Mouse (Mus musculus) c-Kit-positive CD71-positive TER-119-negative erythroid progenitor cells, embryonic 14.5 days (primary cell): ENCODE data around the gene Olfr1396.

Source experiments
- DNase-seq: peaks from one replicate; pipeline ENCODE4 v3.0.0-alpha.2; 2013; ENCODE audit warnings: low read depth

Gene Olfr1396

DNA sequence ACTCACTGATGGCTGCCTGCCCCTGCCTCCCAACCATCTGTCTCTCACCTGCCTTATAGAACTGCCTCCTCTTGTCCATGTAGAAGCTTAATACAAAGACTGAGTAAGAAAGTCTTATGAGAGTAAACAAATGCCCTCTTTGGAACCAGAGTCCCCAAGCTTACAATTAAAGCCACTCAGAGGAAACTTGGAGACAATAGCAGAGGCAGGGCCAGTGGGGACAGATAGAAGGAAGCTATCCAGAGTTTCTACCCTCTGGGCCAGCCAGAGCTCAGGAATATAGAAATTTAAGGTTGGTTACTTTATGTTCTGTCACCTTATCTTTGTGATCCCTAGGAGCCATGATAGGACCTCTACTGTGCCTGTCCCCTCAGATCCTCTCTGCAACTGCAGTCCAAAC, at the start of gene Olfr1396:
TSS of gene Olfr1396 (minus strand) at position 101 of the 400 bp plus-strand sequence.
- DNase-seq = no peak

DNA sequence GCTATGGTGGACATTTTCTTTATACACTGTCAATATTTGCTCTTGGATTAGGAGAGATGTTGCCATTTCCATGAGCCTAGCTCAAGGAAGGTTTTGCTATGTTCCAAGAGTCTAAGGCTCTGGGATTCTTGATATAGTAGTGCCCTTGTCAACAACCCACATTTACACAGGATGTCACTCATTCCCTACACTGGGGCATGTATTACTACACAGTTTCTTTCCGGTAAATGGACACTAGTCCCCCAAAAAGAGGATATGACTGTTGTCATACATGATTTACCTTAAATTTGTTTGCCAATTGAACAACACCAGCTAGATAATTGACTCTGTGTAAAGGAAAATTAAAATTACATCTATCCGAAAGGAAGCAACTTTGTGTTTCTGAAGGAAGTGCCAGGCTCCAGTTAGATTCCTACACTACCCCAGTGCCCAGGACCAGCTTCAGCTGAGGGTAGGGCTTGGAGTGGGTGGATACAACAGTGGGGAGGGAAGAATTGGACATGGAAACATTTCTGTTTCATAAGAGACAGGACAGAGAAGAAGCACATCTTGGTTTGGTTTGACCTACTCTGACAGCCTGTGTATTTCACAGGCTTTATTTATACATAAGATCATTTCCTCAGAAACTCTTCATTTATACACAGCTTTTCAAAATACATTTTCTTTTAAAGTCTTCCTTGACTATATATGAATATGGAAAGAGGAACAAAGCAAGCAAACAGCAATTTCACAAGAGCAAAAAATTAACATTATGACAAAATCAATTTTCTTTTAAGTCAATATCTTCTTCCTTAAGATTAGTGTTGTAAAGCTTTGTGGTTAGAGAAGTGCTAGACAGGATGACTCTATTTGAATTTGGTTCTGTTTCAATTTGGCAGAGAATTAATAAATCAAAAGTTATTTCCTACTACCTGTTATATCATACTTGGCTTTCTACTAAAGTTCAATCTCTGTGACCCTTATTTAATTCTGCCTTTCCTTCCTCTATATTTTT, 42.4 kb upstream of the Olfr1396 start:
- no peak for DNase-seq

DNA sequence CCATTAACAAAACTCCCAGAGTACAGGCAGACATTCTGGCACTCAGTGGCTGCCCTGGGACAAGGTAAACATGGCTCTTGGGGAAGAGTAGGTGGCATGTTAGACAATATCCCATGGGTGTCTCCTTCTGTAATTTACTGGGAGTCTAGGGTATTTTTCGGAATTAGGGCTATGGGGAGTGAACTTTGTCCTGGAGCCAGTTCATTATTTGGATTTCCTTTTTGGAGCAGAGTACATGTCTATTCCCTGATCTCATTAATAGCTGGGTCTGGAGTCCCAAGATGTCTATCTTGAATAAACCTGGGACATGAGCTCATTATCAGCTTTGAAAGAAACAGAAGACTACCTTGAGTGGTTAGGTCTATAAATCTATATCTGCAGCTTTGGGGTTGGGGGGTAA, 39.4 kb upstream of the Olfr1396 start, which contains the start of gene Olfr1394:
TSS of gene Olfr1394 (plus strand) at position 301 of the 400 bp plus-strand sequence.
- DNase-seq = no peak

DNA sequence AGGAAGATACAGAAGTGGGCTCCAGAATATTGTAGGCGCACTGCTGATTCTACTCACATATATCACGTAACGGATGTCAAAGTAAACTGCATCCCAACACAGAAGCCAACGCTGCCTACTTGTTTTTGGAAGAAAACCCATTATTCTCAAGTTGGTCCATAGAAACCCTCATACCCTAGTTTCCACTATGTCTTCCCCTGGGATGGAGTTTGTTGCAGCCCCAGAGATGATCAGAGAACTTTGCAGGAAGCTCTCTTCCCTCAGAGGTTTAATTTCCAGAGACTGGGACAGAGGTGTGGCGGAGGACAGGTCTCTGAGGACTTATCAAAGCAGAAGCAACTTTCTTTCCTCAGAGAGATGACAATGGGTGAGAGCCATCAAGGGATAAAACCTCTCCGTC, 27.3 kb upstream of the Olfr1396 start, which contains the start of gene Olfr1395:
TSS of gene Olfr1395 (plus strand) at position 301 of the 400 bp plus-strand sequence.
- no peak for DNase-seq

DNA sequence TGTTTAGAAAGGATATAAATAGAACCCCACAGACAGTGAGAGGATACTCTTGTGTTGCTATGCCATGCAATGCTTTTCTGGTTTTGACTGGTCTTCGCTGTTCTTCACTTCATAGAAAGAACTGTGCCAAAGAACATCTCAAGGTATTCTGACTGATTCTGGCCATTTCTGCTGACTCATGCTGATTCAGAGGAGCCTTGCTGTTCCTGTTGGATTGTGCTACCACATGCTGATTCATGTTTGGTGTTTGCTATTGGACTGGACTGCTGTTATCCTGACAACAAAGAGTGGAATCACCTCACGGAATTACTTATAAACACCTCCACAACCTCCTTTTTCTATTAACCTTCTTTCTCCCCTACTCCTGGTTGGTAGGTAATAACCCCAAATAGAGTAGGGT, 9.5 kb upstream of the Olfr1396 start:
- DNase-seq = no peak

DNA sequence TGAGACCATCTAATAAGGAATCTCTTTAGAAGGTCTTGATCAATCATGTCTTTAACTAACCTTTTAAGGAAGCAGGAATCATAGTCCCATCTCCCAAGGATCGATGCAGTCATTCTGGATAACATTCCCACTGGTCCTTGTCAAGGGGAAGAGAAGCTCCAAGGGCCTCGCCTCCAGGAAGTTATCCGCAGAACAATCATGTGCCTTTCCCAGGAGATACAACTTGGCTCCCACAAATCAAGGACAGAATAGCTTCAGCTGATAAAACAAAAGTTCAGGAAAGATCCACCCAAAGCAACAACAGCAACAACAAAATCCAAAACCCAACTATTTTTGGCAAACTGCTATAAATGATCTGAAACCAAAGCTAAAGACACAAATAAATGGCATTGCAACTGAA, 5.0 kb upstream of the Olfr1396 start:
- DNase-seq = no peak

DNA sequence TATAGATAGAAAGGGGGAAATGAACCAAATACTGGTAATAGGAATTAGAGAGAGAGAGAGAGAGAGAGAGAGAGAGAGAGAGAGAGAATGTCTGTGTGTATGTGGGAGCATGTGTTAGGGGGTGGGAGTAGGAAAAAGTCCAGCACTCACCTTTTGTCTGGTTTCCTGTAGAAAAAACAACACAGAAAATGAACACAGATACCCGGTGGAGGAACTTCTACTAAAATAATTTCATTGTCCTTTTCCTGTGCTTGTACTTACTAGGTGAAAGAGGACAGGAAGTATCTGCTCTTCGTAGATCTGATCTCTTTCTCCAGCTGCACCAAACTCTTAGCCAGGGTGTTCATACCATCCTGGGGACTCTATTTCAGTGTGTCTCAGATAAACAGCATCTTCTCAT, 516 bp downstream of the Olfr1396 start:
- no peak for DNase-seq

DNA sequence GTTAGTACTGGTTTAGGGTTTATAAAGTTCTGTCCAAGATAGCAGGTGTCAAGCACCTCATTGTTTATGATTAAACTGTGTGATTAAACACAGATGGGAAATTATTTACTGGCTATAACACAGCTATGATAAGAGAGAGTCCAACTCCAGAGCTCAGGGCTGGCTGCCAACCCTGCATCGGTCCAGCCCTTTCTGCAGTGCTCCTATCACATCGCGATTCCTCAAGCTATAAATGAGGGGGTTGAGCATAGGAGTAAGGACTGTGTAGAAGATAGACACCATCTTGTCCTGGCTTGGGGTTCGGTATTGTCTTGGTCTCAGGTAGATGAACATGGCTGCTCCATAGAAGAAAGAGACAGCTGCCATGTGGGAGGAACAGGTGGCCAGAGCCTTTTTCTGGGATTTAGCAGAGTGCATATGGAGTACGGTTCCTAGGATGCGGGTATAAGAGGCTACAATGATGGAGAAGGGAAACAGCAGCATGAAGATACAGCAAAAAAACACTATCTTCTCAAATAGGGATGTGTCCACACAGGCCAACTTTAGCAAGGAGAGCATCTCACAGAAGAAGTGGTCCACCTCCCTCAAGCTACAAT, 2.0 kb downstream of the Olfr1396 start:
- DNase-seq = no peak

DNA sequence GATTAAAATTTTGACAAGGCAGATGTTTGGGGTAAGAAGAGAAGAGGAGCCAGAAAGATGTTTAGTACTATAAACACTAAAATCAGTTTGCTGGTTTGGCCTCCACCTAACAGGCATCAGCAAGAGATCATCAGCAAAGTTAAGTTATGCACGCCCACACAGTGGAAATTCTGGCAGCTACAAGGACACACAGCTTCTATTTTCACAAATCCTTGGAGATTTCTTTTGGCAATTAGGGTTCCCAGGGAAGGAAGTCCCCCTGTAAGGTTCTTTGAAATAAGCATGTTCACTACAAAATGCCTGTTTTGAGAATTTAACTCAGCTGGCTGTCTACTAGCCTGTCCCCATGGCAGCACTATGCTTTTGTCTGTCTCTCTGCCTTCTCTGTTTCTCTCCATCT, 3.7 kb downstream of the Olfr1396 start:
- DNase-seq = no peak

DNA sequence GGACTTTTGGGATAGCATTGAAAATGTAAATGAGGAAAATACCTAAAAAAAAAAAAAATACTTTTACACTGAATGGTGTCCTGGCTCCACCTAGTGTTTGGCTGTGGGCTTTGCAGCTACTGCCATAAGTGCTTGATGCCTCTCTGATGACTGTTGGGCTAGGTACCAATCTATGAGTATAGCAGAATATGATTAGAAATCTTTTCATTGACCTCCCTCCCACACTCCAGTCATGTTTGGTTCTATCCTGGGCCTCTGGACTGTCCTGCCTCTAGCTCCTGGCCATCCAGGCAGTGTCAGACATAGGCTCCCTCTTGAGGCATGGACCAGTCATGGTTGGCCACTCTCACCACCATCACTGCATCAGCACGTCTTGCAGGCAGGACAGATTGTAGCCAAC, 5.8 kb downstream of the Olfr1396 start:
- no peak for DNase-seq

DNA sequence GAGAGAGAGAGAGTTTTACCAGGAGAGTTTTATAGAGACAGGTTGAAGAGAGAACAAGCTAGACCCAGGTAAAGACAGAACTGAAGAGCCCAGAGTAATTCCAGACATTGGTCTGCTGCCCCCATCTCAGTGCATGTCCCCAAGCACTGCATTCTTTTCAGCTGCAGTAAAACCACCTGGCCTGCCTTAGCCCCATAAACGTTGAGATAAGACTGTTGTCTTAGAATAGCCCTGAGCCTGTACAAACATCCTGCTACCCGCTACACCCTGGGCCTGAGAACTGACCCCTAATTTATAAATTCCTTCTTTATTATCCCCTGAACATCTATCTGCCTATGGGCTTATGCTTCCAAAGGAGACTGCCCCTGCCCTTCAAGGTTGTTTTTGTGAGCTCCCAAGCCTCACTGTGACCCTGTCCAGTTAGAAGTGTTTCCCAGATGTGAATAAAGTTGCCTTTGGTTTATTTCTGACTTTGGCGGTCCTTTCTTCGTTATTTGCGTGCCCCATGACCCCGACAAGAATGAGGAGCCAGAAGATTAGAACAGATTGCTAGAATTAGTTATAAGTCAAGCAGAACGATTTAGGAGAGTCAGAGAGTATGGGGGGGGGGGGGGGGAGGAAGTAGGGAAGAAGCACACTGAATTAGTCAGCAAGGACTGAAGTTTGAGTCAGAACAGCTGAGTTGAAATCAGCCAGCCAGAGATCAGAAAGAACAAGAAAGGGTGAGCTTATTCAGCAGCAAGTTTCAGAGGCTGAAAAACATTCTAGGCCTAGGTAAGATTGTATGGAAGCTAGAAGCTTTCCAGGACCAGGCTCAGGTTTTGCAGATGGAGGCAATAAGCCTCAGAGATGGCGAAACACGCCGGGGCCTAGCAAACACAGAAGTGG, 6.8 kb downstream of the Olfr1396 start:
- DNase-seq = no peak

DNA sequence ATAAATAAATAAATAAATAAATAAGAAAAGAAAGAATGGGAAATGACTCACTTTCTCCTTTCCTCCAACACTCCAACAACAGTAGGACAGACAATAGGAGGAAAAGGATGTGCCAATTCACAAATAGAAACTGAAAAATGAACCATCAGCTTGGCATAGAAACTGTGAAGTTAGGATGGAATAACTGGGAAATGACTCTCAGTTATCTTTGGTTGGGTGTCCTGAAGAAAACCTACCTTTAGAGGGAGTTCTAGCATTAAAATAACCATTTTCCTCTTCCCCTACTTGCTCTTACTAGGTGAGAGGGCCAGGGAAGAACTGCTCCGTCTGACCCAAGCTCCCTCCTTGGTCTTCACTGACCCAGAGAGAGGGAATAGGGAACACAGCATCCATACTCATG, 8.9 kb downstream of the Olfr1396 start:
- no peak for DNase-seq

DNA sequence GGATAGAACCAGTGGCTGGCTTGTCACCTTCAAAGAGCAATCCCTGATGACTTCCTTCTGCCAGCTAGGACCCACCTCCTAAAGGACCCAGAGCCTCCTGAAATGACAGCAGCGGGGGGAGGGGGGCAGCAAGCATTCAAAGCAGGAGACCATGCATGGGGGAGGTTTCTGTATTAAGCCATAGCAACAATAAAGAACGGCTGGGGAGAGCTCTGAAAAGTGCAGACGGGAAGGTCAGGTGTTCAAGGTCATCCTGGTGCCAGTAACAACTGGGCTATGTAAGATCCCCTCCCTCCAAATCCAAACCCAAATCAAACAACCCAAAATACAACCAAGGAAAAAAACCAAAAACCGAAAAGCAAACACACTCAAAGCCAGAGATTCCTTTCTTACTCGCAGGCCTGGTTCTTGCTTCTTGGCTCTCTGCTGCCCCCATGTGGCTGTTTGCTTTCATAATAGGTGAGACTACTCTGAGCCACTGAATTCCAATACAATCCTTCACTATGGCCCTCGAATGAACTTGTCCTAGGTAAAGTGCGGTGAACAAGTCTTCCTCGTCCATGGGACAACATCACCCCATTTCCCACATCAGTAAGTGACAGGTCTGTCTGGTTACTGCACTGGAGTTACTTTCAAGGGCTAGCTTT, 11.5 kb downstream of the Olfr1396 start:
- peak; percentile 89 for DNase-seq

DNA sequence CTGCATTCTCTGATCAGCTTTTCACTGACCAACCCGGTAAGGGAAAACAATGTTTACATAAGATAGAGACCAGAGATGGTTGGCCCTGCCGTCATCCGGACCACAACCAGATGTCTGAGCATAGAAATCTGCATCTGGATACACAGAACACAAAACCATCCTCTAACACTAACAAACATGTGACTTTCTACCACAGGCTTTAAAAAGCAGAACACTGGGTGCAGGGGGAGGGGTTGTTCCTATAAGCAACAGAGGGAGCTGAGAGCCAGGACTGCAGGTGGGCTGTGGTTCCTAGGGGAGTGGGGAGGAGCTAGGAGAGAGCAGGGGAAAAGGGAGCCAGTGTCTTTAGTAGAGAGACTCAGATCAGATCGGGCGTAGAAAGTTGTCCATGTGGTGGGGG, 13.2 kb downstream of the Olfr1396 start:
- no peak for DNase-seq

DNA sequence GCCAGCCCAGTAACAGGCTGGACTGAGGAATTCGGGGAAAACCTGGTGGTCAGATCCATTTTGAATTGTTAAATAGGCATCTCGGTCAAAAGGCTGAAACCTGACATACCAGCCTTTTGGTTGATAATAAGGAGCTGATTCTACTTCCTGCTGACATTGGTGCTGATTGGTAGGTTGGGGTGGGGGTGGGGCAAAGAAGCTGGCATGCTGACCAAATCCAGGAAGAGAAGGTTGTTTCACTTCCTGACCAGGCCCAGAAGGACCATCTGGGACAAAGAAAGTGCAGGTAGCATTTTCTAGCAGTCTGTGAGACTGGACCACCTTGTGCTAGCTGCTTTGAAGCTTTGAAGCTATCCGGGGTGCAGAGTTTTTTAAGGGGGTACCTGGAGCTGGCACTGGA, 14.3 kb downstream of the Olfr1396 start:
- no peak for DNase-seq

DNA sequence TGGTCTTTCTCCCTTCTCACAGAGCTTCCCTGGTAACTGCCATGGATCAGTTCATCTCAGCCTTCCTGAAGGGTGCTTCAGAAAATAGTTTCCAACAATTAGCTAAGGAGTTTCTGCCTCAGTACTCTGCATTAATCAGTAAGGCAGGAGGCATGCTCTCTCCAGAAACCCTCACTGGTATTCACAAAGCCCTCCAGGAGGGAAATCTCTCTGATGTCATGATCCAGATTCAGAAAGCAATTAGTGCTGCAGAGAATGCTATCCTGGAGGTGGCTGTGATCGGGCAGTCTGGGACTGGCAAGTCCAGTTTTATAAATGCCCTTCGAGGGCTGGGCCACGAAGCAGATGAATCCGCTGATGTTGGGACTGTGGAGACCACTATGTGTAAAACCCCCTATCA, 19.3 kb downstream of the Olfr1396 start:
- no peak for DNase-seq

DNA sequence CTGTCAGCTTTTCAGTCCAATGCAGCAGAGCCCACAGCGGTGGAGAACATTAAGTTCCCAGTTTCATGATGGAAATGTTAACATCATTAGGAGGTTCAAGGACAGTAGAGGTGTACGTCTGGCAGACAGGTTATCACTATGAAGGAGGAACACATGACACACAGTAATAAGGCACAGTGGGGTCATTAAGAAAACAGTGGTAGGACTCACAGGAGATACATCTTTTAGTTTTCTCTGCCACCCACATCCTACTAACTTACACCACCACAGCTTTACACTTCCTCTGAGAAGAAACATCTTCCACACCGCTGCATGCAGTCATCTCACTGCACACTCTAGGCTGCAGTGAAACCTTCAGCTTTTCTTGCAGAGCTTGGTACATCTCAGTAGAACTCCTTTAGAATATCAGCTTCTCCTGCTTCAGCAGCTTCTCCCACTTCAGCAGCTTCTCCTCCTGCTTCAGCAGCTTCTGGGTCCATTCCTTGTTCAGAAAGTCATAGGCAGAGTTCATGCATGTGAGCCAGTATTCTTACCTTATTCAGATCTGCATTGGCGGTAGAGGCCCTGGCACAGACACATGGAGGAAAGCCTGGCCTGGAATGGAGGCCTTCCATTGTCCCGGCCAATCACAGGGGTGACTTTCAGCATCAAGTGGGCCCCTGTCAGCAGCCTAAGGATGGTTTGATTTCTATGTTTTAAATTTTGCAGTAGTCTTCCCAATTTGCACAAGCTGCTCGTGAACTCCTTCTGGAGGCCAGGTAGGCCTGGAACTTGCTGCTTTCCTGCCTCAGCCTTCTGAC, 20.6 kb downstream of the Olfr1396 start:
- DNase-seq = no peak

DNA sequence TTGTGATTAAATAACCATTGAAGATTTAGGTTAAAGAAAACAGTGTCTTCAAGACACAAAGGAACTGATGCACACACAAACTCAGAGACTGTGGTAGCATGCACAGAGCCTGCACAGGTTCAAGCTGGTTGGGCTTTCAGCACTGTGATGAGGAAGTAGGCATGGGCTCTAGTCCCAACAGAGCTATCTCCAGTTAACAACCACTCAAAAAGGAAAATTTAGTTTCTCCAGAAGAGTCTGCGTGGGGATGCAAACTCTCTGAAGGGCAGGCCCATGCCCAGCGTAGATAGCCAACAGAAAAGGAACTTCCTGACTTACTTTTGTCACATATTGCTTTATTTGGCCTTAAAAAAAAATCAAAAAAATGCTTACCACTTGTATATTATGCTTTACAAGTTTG, 21.9 kb downstream of the Olfr1396 start:
- no peak for DNase-seq

DNA sequence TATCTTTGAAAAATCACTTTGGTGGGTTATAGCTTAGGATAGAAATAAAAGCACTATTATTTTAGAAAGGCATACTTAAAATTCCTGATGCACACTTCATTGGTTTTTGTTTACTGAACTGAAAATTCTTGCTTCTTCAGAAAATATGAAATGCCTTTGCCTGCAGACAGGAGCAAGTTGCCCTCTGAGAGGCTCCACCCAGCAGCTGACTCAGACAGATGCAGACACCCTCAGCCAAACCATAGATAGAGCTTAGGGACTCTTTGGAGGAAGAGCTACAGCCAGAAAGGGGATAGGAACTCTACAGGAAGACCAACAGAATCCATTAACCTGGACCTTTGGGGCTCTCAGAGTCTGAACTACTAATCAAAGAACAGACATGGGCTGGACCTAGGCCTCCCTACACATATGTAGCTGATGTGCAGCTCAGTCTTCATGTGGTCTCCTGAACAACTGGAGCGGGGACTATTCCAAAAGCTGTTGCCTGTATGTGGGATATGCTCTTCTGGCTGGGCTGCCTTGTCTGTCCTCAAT, 22.6 kb downstream of the Olfr1396 start:
- DNase-seq = no peak

DNA sequence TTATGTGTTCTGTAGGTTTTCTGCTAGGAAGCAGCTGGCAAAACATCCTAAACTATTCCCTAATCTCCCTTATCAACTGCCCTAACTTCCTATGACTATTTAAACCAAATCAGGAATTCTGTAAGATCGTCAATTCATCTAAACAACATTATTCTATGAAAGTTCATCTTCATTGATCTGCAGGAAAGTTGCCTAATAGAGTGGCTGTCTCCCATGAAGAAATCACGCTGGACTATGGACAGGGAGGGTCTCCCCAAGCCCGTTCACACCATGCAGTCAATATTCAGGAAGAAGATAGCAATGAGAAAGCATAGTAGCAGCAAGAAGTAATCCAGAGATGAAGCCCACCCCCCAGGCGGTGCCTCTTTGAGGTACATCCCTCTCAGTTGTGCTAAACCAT, 23.5 kb downstream of the Olfr1396 start:
- DNase-seq = no peak

DNA sequence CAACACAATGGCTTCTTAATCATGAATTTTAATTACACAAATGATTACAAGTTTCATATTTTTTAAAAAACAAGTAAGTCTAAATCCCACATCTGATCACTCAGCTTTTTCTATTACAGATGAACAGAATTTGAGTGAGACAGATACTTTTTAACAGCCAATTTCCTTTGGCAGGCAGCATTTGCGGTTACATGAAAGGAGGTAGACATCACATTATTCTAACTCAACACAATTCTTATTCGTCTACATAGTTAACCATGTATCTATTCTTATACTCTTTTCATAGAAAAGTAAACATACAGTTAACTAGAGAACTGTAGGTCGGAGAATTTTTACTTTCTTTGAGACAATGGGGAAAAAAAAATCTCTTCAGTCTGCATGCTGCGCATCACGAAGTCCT, 24.1 kb downstream of the Olfr1396 start:
- DNase-seq = no peak
